Mouse (Mus musculus) Muller cell, postnatal 12 days (primary cell): Measurements from ENCODE around the gene Gba.
"Not testable (repeated sequence)": the region's sequence is repeated elsewhere in the genome, so short reads cannot be mapped to it uniquely, and the experiment has no call there.

ENCODE experiments used
- DNase-seq: peaks from one replicate; pipeline ENCODE4 v3.0.0-alpha.2; 2015; ENCODE audit errors: inconsistent ontology term

Gene Gba

DNA sequence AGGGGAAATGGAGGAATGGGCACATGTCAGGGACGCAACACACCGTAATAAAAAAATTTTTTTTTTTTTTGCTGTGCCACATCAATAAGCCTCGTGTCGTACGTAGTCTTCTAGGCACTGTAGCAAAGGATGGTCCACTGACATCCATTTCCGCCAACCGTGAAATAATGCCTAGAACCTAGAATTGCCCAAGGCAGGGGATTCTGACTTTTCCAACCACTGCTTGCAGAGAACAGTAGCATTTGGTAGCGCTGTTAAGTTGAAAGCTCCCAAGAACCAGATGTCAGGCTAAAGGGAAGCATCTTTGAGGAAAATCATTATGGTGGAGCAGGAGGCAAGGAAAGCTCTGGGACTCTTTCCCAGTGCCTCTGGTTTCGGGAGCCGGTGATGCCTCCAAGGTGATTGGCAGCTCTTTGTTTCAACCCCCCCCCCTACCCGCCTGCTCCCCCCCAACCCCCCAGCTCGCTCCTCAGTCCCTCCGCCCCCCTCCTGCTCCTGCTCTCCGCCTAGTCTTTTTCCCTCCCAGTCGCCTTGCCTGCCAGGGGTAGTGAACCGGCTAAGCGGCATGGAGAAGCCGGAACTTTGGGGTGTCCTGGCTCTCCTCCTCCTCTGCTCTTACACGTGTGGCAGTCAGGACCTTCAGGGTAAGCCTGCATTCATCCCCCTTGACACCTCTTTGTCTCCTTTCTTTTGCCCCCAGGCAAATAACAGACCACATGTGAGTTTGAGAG is 12.1 kb downstream of the Gba start, which contains the start of gene Thbs3:
Gene Thbs3, plus strand, starts transcription at position 500 of the 731 bp plus-strand sequence.
- DNase-seq, result peak; percentile 50

DNA sequence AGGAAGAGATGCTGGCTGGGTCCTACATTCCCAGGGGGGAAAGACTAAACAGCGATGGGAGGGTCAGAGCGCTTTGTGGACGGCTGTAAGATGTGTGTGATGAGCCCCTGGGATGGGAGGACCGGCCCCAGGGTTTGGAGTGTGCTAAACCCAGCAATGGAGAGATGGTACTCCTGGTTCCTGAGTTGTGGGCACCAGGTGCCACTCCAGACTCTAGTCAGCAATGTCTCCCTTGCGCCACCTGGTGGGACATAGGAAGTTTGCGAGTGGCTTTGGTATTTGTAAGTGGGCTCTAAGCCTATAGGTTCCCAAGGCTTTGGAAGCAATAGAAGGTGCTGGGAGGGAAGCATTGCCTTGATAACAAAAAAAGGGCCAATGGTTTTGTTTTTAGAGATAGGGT is 13.1 kb downstream of the Gba start:
- DNase-seq, result peak; percentile 78

DNA sequence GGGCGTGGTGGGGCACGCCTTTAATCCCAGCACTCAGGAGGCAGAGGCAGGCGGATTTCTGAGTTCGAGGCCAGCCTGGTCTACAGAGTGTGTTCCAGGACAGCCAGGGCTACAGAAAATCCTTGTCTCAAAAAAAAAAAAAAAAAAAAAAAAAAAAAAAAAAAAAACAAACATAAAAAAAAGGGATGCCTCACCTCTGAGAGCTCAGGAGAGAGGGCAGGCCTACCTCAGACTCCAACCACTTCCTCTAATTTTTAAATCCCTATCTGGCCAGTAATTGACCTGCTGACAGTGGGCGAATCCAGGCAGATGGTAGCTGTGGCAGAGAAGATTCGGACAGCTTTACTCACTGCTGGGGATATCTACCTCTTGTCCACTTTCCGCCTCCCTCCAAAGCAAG is 13.7 kb downstream of the Gba start:
- not testable (repeated sequence) for DNase-seq

DNA sequence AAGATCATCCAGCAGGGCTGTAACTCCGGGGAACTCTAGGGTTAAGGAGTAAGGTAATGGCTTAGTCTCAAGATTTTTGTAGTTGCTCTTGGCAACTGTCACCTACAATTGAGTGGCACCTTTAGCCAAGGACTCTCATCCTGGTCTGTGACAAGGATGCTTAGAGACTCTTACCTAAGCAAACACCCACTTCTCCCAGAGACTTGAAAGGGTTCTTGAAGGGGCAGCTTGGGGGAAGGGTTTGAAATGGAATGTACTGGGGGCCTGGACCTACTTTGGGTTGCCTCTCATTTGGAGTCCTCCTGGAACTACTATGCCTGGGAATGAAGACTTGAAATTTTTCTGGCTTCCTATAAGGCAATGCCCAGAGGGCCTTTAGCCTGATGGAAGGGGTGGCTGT is 15.5 kb downstream of the Gba start:
- DNase-seq, result no peak

DNA sequence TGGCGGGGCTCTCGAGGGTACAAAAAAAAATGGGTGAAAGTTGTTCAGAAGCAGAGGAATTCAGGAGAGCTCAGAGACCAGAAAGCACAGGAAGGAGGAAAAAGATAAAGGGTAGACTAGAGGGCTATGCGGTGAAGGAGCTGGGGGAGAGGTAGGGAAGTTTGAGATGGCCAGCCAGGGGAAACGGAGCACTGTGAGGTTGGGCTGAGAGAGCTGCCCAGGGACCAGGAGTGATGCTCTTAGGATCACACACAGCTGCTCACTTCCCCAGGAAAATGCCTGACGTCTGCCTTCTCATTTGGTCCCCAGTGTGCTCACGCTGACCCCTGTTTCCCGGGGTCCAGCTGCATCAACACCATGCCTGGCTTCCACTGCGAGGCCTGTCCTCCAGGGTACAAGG is 16.8 kb downstream of the Gba start:
- DNase-seq, result no peak

DNA sequence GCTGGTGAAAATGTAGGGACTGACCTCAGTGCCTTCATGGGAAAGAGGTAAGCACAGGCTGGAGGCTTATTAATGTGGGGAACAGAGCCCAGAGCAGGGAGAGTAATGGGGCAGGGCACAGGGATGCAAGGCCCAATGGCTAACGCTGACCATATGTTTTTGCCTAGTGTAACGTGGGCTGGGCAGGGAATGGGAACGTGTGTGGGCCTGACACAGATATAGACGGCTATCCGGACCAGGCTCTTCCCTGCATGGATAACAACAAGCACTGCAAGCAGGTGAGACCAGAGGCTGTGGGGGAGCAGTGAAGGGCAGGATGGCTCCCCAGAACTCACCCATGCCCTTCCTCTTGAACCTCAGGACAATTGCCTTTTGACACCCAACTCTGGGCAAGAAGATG is 18.4 kb downstream of the Gba start:
- DNase-seq, result no peak

DNA sequence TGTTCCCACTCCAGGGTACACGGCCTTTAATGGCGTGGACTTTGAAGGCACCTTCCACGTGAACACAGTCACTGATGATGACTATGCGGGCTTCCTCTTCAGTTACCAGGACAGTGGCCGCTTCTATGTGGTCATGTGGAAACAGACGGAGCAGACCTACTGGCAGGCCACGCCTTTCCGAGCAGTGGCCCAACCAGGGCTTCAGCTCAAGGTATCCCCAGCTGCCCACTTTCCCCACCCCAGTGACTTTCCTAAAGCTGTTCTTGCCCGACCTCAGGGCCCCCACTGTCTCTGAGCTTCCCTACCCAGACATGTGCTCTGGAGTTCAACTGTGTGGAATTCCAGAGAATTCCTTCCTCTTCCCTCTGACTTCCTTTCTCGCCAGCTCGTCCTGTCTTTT is 22.1 kb downstream of the Gba start:
- no peak for DNase-seq

DNA sequence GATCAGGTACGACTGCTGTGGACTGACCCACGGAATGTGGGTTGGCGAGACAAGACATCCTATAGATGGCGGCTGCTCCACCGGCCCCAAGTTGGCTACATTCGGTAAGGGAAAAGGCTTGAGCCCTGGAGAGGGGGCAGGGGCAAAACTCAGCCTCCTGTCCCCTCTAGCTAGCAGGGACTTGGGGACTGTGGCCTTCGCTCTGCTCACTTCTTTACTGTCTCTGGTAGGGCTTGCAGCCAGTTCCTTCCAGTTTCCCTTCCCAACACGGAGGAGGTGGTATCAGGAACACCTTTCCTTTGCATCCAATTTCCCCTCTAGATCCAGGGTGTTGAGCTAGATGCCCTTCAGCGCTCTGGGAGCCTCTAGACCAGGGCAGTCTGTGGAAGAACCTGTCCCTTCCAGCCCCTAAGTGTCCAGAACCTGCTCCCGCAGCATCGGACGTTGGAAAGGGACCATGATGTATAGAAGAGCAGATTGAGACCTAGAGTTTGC is 22.6 kb downstream of the Gba start:
- DNase-seq, result no peak

DNA sequence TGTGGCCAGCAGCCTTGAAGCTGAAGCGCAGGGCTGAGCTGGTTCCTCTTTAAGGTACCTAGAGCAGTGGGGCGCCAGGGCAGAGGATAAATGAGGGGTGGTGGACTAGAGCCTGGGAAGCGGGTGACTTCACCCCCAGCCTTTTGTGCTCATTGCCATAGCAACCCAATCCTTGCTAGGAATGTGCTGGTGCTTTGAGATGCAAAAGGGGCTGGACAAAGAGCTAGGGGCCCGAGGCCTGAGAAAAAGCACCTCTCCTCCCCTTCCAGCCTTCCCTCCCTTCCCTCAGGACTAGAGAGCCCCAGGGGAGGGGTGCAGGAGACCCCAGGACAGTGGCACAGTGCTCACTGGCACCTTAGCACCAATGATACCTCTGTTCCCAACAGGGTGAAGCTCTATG is 23.2 kb downstream of the Gba start:
- DNase-seq, result peak; percentile 85

DNA sequence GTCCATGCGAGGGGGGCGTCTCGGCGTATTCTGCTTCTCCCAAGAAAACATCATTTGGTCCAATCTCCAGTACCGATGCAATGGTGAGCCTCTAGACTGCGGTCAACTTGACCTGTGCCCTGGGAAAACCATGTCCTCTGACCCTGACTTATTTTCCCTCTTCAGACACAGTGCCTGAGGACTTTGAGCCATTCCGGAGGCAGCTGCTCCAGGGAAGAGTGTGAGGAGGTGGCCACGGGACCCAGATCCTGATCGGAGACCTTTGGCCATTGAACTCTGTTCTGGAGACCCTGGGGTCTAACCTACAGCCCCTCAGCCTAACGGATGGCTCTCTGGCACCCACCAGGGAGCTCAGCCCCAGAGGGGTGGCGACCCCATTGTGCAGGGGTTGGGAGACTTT is 23.6 kb downstream of the Gba start:
- DNase-seq, result no peak

DNA sequence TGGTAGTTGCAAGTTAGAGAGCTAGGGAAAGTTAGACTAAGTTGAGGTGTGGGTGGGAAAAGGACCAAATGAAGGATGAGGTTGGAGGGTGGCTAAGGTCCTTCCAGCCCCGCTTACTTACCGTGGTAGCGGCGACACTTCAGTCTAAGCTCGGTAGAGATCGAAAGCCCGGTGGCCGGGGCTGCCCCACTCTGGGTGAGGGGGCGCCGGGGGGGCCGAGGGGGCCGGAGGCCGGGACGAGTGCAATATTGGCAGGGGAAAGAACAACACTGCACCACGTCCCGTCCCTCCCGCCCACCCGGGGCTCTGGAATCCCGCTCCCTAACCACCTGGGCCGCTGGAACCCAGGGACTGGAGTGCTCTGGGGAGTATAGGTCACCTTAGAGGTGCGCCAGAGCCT is 24.2 kb downstream of the Gba start, which contains the start of gene Mtx1:
Gene Mtx1, minus strand, starts transcription at position 189 of the 400 bp plus-strand sequence.
- DNase-seq, result no peak

DNA sequence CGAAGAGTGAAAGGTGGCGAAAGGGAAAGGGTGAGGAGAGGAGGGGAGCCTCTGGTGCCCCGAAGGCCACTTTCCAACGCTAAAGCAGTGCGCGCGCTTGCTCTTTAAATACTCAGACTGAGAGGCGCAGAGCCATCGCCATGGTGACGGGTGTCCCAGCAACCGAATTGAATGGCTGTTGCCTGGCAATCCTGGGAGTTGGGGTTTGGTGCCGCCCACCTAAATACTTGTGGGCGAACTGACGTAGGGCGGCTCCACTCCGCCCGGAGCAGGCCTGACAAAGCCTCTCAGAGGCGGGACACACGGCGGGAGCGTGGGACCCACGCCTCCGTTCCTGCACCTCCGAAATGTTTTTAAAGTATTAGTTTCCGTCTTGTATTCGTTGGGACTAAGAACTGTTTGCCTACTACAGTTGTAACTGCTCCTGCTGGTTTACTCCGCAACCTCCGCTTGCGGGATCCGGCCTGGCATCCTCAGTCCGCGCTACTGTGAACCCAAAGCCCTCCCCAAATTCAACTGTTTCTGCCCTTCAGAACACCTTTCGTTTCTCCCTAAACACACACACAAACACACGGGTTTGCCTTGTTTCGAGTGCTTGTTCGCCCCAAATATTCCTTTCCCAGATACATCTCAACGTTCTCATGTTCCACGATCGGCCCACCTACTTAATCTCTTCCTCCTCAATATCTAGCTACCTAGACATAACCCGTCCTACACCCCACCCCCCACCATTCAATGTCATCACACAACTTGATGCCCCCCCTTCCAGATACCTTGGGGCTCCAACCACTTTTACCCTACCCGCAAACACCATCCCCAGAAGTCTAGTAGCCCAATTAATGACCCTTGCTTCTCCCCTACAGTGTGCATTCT is 24.8 kb downstream of the Gba start:
- peak; percentile 97 for DNase-seq

DNA sequence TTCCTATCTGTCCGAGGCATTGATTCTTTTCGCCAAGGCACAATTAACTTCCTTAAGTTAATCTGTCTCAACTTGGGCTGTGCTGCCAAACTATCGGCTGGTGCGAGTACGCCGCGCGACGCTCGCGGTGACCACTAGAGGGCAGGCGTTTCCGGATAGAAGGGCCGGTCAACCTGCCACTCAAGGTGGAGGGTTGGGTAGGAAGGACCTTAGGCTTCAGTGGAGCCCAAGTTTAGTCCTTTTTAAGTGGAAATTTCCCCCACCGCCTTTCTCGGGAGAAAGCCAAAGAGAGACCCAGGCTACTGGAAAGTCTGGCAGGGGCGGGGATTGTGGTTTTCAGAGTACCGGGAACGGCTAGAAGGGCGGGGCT is 25.4 kb downstream of the Gba start:
- DNase-seq, result peak; percentile 92

DNA sequence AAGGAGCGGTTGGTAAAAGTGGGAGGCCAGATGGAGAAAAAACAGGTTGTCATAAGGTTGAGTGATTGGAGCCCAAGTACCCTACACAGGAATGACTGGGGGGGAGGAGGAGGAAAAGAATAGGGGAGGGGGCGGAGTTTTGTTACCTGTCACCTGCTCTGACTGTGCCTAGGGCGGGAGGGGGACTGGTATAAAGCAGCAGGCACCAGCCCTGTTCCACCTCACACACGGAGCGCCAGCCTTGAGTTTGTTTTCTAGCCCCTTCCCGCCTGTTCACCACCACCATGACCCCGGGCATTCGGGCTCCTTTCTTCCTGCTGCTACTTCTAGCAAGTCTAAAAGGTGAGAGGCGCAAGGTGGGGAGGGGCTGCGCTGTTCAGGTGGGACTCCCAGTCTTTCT is 26.1 kb downstream of the Gba start, which contains the start of gene Muc1:
Gene Muc1, plus strand, starts transcription at position 222 of the 400 bp plus-strand sequence.
- no peak for DNase-seq

DNA sequence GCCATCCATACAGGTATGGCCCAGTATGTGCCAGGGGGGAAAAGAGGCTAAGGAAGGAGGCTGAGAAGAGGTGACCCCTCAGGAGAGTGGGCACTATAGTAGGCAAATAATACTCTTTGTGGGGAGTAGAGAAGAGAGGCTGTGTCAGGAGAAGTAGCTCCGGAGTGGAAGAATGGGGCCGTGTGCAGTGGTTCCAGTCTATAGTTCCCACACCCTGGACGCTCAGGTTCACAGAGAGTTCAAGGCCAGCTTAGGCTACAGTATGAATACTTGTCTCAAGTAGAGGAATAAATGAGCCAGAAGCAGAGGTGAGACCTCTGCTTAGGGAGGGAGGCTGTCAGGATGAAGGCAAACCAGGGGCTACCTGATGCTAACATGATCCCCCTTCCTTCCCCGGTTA is 26.5 kb downstream of the Gba start:
- DNase-seq, result no peak

DNA sequence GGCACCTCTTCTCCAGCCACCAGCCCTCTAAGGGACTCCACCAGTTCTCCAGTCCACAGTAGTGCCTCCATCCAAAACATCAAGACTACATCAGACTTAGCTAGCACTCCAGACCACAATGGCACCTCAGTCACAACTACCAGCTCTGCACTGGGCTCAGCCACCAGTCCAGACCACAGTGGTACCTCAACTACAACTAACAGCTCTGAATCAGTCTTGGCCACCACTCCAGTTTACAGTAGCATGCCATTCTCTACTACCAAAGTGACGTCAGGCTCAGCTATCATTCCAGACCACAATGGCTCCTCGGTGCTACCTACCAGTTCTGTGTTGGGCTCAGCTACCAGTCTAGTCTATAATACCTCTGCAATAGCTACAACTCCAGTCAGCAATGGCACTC is 27.8 kb downstream of the Gba start:
- DNase-seq, result no peak

DNA sequence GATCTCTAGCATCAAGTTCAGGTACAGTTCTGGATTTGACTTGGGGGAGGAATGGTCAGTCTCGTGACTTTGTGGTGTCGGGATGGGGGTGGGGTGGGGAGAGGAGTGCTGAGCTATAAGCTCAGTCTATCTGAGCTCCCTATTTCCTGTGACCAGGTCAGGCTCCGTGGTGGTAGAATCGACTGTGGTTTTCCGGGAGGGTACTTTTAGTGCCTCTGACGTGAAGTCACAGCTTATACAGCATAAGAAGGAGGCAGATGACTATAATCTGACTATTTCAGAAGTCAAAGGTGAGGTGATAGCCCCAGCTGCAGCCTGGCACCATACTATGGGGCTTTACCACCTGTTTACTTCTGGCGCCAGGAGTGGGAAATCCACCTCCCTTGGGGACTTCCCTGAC is 28.6 kb downstream of the Gba start:
- DNase-seq, result no peak

DNA sequence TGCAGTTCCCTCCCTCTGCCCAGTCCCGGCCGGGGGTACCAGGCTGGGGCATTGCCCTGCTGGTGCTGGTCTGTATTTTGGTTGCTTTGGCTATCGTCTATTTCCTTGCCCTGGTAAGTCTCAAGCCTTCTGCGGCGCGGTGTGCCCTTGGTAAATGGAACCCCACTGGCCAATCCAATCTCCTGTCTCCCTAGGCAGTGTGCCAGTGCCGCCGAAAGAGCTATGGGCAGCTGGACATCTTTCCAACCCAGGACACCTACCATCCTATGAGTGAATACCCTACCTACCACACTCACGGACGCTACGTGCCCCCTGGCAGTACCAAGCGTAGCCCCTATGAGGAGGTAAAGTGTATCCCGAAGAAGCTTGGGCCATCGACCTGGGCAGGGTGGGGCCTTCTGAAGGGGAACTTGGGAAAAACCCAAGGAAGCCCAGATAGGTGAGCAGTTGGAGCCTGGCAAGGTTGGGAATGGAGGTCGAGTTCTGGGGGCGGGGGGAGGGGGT is 29.1 kb downstream of the Gba start:
- DNase-seq, result no peak

DNA sequence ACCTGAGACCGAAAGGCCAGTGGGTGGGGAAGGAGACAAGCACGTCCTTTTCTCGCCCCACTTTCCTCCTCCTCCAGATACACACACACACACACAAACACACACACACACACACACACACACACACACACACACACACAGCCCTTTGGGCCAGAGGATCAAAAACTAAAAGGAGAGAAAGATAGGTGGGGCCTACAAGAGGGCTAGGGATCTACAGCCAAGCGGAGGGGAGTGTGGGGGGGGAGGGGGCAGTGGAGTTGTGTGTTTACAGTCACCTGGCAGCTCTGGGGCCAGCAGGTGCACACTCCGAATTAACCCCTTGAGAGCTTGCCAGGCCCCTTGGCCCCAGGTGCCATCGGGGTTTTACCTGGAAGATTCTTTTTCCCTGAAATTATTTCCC is 29.9 kb downstream of the Gba start:
- no peak for DNase-seq

DNA sequence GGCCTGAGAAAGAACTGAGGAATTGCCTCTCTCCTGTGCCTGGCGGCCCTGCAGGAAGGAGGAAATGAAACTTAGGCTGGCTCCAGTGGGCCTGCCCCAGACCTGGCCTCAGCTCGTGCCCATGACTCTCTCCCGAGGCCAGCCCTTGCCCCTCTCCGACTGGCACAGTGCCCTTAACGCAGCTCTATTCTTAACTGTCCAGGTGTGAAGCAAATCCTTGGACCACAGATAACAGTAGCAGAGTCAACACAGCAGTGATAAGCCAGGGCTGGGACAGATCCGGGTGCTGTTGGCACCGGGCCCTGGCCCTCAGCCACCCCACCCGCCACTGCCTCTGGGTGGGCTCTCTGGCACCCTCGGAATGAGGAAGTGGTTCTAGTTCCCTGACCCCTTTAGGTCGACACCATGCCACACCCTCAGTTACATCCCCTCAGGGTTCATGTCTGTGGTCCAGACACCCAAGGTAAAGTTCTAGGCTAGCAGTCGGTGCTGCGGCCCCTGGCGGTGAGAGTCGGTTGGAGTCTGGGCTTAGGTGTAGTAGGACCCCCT is 30.9 kb downstream of the Gba start:
- no peak for DNase-seq

DNA sequence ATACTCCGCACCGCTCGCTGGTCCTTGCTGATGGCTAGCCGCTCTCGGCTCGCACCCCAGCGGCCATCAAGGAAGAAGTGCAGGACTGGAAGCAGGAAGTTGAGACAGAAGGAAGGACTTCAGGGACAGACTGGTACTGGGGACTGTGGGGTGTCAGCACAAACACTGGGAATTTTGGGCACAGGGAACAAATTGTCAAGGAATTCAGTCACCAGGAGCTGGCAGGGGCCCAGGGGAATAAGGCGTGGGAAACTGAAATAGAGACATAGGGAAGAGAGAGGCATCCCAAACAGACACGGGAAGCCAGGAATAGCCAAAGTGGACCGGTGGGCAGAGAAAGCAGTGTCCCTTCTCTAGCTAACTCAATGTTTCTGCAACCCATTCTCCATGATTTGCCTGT is 33.8 kb downstream of the Gba start:
- no peak for DNase-seq

DNA sequence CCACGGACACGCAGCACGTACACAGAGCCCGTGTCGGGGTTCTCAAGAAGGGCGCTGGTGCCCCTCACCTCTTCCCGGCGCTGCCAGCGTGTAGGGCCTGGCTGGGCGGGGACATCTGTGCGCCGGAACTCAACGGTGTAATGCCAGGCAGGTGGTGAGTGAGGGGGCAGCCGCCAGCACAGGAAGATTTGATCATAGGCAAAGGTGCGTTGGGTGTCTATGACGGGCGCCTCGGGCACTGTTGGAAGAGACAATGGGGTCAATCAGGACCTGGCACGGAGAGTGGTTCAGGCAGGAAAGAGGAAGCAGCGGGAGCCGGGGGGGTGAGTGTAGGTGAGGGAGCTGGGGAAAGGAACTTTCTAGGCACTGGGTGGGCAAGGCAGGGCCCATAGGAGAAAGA is 35.0 kb downstream of the Gba start:
- DNase-seq, result no peak
